Mouse (Mus musculus): Measurements from ENCODE around the gene Mup11.
"Not testable (repeated sequence)": the region's sequence is repeated elsewhere in the genome, so short reads cannot be mapped to it uniquely, and the experiment has no call there.

The Mup11 gene

GRCm38 (mm10) chr4:60662311-60662710 is at the start of gene Mup11:
TSS of gene Mup11 (minus strand) at chr4:60662411.
- DNase-seq (ENCODE audit: low read depth in 1 of 2, low spot score in 2 of 2) = not testable (repeated sequence)

Data from monocyte, adult 2 months (primary cell).